Mouse (Mus musculus) heart, embryonic 11.5 days (tissue): ENCODE results near the gene Rps6kc1. TPM values are rescaled to one million over a fixed set of nuclear protein-coding genes. Genes with fewer than 3 reads are reported as not detected.

Experiments used
- ATAC-seq: fragments of 200-750 bp; cut with Nextera tagmentation; replicated peaks from 2 replicates; pipeline ENCODE4 v1.8.0; 2017; ENCODE audit warnings: moderate library complexity; ENCODE audit not compliant: insufficient number of reproducible peaks, low FRiP score, low TSS enrichment
- H3K27ac ChIP-seq: fragments of 300-500 bp; sonication (generic); 2 replicates; pipeline ENCODE4 v1.5.1; 2014; ENCODE audit warnings: mild to moderate bottlenecking, low read depth, low read length
- H3K27me3 ChIP-seq: fragments of 300-500 bp; sonication (generic); 2 replicates; pipeline ENCODE4 v1.6.1; 2014; ENCODE audit warnings: mild to moderate bottlenecking, low read length, mixed read lengths; ENCODE audit not compliant: control insufficient read depth, insufficient read depth
- H3K36me3 ChIP-seq: fragments of 300-500 bp; sonication (generic); 2 replicates; pipeline ENCODE4 v1.6.1; 2014; ENCODE audit warnings: mild to moderate bottlenecking, low read length, moderate library complexity, mixed read lengths; ENCODE audit not compliant: control insufficient read depth, insufficient read depth
- H3K4me1 ChIP-seq: fragments of 300-500 bp; sonication (generic); 2 replicates; pipeline ENCODE4 v1.6.1; 2014; ENCODE audit warnings: low read length; ENCODE audit not compliant: control insufficient read depth, insufficient read depth
- H3K4me2 ChIP-seq: fragments of 300-500 bp; sonication (generic); 2 replicates; pipeline ENCODE4 v1.6.1; 2014; ENCODE audit warnings: mild to moderate bottlenecking, moderate library complexity
- H3K4me3 ChIP-seq: fragments of 300-500 bp; sonication (generic); 2 replicates; pipeline ENCODE4 v1.5.1; 2014; ENCODE audit warnings: low read depth, low read length
- H3K9ac ChIP-seq: fragments of 300-500 bp; sonication (generic); 2 replicates; pipeline ENCODE4 v1.6.1; 2014; ENCODE audit warnings: mild to moderate bottlenecking, low read depth, low read length, moderate library complexity
- H3K9me3 ChIP-seq: fragments of 300-500 bp; sonication (generic); replicated peaks from 2 replicates; pipeline ENCODE4 v1.6.1; 2016; ENCODE audit warnings: low read length; ENCODE audit not compliant: control insufficient read depth
- WGBS: fragments of 180-500 bp; shearing (Covaris S2); extraction: QIAGEN DNeasy Blood & Tissue Kit; methylation state at CpG from one replicate; pipeline ENCODE4 v1.1.7; 2014; ENCODE audit not compliant: insufficient replicate concordance; 5-methylcytosine and 5-hydroxymethylcytosine counted together
- polyA plus RNA-seq: library from polyadenylated mRNA; unstranded; fragments of >200 nt; fragmentation: Nextera tagmentation; extraction: Ambion mirVana; gene quantifications from 2 replicates; pipeline ENCODE4 v1.2.1, GENCODE M21; 2014

Rps6kc1 gene
- polyA plus RNA-seq, 1 experiment from 2014 or later: 8.9 TPM

DNA sequence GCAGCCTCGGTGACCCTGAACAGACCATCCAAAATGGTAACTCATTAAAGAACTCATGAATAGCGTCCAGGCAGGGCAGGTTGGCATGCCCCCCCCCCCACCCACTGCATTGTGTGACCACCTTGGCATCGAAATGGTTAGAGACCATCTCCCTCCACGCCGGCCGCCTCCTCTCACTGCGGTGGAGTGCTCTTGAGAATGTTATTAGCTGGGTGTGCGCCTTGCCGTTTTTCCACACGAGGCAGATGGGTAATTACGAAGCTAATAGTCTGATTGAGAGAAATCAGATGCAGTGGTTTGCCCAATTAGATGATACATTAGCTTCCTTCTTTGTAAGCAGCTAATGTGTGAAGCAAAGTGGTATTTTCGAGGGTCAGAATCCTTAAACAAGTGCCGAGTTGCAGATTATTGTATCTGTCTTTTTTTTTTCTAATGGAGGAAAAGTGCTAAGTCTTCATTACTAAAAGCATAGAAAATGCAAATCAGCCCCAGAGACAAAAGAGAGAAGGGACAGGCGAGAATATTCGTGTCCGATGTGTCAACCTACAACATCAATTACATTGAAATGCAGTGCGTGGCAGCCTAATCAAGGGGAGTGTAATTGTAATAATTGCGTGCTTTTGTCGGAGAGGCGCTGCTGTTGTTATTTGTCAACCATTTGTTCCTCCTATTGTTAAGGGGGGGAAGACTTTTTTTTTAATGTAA is 257.4 kb downstream of the Rps6kc1 start:
- 86% methylated on average over 20 of the region's 20 CpGs for WGBS
- H3K4me2 ChIP-seq: no peak overlapping the region

DNA sequence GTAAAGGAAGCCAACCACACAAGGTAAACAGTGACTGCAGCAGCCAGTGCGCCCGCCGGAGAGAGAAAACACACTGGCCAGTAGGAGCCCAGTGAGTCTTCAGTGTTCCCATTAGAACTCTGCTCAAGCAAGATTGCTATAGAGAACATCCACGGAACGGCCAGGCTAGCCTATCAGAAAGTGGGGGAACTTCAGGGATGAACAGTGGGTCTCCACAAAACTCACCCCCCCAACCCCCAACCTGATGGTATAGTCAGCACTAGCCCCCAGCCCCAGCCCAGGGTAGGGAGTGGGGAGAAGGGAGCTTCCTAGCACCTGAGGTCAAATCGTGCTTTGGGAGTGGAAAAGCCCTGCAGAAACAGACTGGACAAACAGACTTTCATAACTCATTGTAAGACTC is 258.5 kb downstream of the Rps6kc1 start:
- 72% methylated on average over 6 of the region's 6 CpGs for WGBS
- H3K27ac ChIP-seq: no peak overlapping the region
- no peak overlapping the region for H3K9ac ChIP-seq
- H3K4me2 ChIP-seq: no peak overlapping the region
- no peaks in the 10 kb centered on the region for H3K27me3 ChIP-seq
- H3K4me3 ChIP-seq: no peak overlapping the region
- no peaks in the 10 kb centered on the region for H3K9me3 ChIP-seq
- H3K36me3 ChIP-seq: no peaks in the 10 kb centered on the region
- no peak for ATAC-seq
- no peaks in the 10 kb centered on the region for H3K4me1 ChIP-seq

More for the DNA sequence above, 257.4 kb downstream of the Rps6kc1 start:
- H3K27ac ChIP-seq: no peak overlapping the region
- no peak overlapping the region for H3K9ac ChIP-seq
- no peaks in the 10 kb centered on the region for H3K4me1 ChIP-seq
- no peaks in the 10 kb centered on the region for H3K27me3 ChIP-seq
- H3K4me3 ChIP-seq: no peak overlapping the region
- H3K9me3 ChIP-seq: no peaks in the 10 kb centered on the region
- H3K36me3 ChIP-seq: no peaks in the 10 kb centered on the region
- no peak for ATAC-seq

Other genes starting within 250 kb of the Rps6kc1 start
- 32.3 and 34.6 TPM in 2 replicates for gene Angel2, start 13.3 kb upstream of the Rps6kc1 start, polyA plus RNA-seq
- 66.2 and 75.8 TPM in 2 replicates for gene Vash2, start 67.5 kb upstream of the Rps6kc1 start, polyA plus RNA-seq
- gene Flvcr1, start 114.4 kb upstream of the Rps6kc1 start, polyA plus RNA-seq: 5.4 and 5.6 TPM in 2 replicates
- gene Spata45, start 124.9 kb upstream of the Rps6kc1 start, polyA plus RNA-seq: 0.86 TPM in 1 of 2 replicates, not detected in the other
- 19.6 and 20.3 TPM in 2 replicates for gene Tatdn3, start 151.2 kb upstream of the Rps6kc1 start, polyA plus RNA-seq
- gene Nsl1, start 151.2 kb upstream of the Rps6kc1 start, polyA plus RNA-seq: 12.7 and 14.0 TPM in 2 replicates
- 3.9 and 5.1 TPM in 2 replicates for gene Batf3, start 186.1 kb upstream of the Rps6kc1 start, polyA plus RNA-seq